Mouse (Mus musculus) neural tube, embryonic 14.5 days (tissue): ENCODE measurements around the gene Ctxn1. TPM values are rescaled to one million over a fixed set of nuclear protein-coding genes. Genes with fewer than 3 reads are reported as not detected.
A peak's percentile ranks its signal among the peaks of the same experiment; 100 is the strongest.

ENCODE experiments used
- ATAC-seq: fragments of 200-750 bp; cut with Nextera tagmentation; 2 replicates; pipeline ENCODE4 v1.8.0; 2017; ENCODE audit warnings: low read depth, mild to moderate bottlenecking, moderate TSS enrichment, moderate library complexity
- H3K27ac ChIP-seq: fragments of 300-500 bp; sonication (generic); 2 replicates; pipeline ENCODE4 v1.5.1; 2014; ENCODE audit warnings: low read depth, mild to moderate bottlenecking, control low read depth, low read length, moderate library complexity, mixed read lengths
- H3K27me3 ChIP-seq: fragments of 300-500 bp; sonication (generic); 2 replicates; pipeline ENCODE4 v1.6.1; 2014; ENCODE audit warnings: low read length; ENCODE audit not compliant: control insufficient read depth, insufficient read depth
- H3K36me3 ChIP-seq: fragments of 300-500 bp; sonication (generic); 2 replicates; pipeline ENCODE4 v1.6.1; 2014; ENCODE audit warnings: low read length, mixed read lengths; ENCODE audit not compliant: control insufficient read depth, insufficient read depth
- H3K4me1 ChIP-seq: fragments of 300-500 bp; sonication (generic); 2 replicates; pipeline ENCODE4 v1.6.1; 2014; ENCODE audit warnings: low read length; ENCODE audit not compliant: control insufficient read depth, insufficient read depth
- H3K4me2 ChIP-seq: fragments of 300-500 bp; sonication (generic); 2 replicates; pipeline ENCODE4 v1.6.1; 2014; ENCODE audit warnings: mild to moderate bottlenecking, low read depth, low read length, control low read depth
- H3K4me3 ChIP-seq: fragments of 300-500 bp; sonication (generic); 2 replicates; pipeline ENCODE4 v1.5.1; 2014; ENCODE audit warnings: low read depth, low read length, control low read depth, mixed read lengths
- H3K9ac ChIP-seq: fragments of 300-500 bp; sonication (generic); replicated peaks from 2 replicates; pipeline ENCODE4 v1.6.1; 2014; ENCODE audit warnings: low read depth, mild to moderate bottlenecking, control low read depth, low read length, mixed read lengths
- H3K9me3 ChIP-seq: fragments of 300-500 bp; sonication (generic); 2 replicates; pipeline ENCODE4 v1.6.1; 2016; ENCODE audit warnings: low read length; ENCODE audit not compliant: control insufficient read depth
- WGBS: fragments of 180-500 bp; shearing (Covaris S2); extraction: QIAGEN DNeasy Blood & Tissue Kit; methylation state at CpG from one replicate; pipeline ENCODE4 v1.1.7; 2014; 5-methylcytosine and 5-hydroxymethylcytosine counted together
- polyA plus RNA-seq: library from polyadenylated mRNA; unstranded; fragments of >200 nt; fragmentation: Nextera tagmentation; extraction: Ambion mirVana; gene quantifications from 2 replicates; pipeline ENCODE4 v1.2.1, GENCODE M21; 2014

The Ctxn1 gene
- polyA plus RNA-seq, 1 experiment from 2014 or later = 203 TPM

- Histone ChIP-seq H3K4me3 (peak overlapping the region; percentile 52), H3K9me3 (no peaks in the 10 kb centered on the region), H3K36me3 (peaks cover 13% of the 10 kb centered on the region), H3K27ac (peak overlapping the region; percentile 85), H3K4me1 (peaks cover 24% of the 10 kb centered on the region), H3K27me3 (no peaks in the 10 kb centered on the region), H3K9ac (peak overlapping the region; percentile 75), H3K4me2 (peak overlapping the region; percentile 91)
- peak; percentile 32; the same call in 1 of the 2 replicates for ATAC-seq
- WGBS = 14% methylated on average over 19 of the region's 19 CpGs
Observed at GRCm38 (mm10) chr8:4239193-4239890, 19.7 kb downstream of the Ctxn1 start.

- Histone ChIP-seq H3K9ac (peak within 1 kb of the TSS; percentile 75), H3K27me3 (no peaks in the 10 kb centered on the region), H3K36me3 (peaks cover 7% of the 10 kb centered on the region; the same call in 1 of the 2 replicates), H3K4me3 (peak within 1 kb of the TSS; percentile 52), H3K9me3 (no peaks in the 10 kb centered on the region), H3K4me2 (peak within 1 kb of the TSS; percentile 91), H3K27ac (peak within 1 kb of the TSS; percentile 91), H3K4me1 (peaks cover 24% of the 10 kb centered on the region)
- peak; percentile 93 for ATAC-seq
- under 1% methylated on average over 62 of the region's 71 CpGs for WGBS
Observed at GRCm38 (mm10) chr8:4238434-4239192, 20.5 kb downstream of the Ctxn1 start, which contains the start of the genes Map2k7 and Gm49320. Gene Map2k7 (plus strand): TSS chr8:4238740. Gene Gm49320 (plus strand): TSS chr8:4238865.

DNA sequence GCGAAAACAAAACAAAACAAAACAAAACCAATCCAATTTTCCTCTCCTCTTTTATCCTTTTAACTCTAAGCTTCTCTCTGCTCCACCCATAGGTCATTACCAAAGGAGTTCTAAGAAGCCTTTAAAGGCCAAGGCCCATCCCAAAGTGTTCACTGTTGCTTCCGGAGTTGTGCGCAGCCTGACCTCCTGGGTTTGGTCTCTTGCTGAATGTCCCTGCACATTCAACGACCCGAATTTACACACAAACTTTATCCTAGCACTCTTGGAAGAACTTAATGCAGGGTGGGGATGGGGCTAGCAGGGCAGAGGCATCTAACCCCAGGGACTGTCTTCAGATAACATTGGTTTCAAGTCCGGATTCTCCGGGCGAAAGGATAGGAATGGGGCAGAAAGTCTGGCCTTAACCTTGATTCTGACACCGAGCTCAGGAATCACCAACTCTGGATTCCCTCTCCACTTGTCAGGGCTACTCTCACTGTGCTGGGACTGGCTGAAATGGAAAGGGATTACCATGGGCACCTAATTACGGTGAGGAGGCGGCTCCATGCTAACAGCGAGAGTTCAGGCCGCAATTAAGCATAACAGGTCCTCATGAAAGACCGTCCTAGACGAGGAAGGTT lies 21.1 kb downstream of the Ctxn1 start:
- peaks cover 24% of the 10 kb centered on the region for H3K4me1 ChIP-seq
- H3K4me2 ChIP-seq = peak overlapping the region; percentile 65
- H3K9me3 ChIP-seq = no peaks in the 10 kb centered on the region
- no peak; the same call in 1 of the 2 replicates for ATAC-seq
- peak overlapping the region; percentile 91 for H3K27ac ChIP-seq
- H3K4me3 ChIP-seq = peak overlapping the region; percentile 52
- WGBS = 20% methylated on average over 15 of the region's 15 CpGs
- H3K36me3 ChIP-seq = peaks cover 3% of the 10 kb centered on the region; the same call in 1 of the 2 replicates
- no peaks in the 10 kb centered on the region for H3K27me3 ChIP-seq
- H3K9ac ChIP-seq = peak overlapping the region; percentile 54

DNA sequence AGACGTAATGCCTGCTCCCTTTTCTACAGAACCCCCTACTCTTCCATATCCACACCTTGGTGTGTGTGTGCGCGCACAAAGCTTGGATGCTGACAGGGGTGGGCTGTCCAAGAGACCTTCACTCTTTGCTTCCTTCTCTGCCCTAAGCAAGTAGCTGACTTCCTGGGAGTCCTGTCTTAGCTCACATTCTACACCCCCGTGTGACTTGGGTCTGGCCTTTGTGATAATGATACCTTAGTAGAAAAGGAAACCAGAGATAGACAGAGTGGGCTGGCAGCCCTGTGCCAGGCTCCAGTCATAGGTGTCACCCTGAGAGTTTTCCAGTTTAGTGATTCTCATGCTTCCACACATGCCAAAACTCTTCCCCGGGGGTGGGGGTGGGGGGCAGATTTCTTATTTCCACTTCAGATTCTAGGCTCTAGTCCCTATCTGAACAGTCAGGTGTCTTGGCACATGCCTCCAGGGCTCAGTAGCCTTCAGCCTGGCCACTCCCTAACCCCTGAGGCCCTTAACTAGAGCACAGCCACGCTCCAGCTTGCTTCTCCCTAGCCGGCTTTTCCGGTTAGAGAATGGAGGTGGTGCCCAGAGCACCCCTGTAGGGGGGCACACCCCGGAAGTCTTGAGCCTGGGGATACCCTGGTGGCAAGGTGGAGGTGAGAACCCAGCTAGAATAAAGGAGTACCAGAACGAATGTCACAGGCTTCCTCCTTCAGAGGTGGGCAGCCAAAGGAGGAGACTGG lies 28.3 kb downstream of the Ctxn1 start:
- H3K9me3 ChIP-seq = no peaks in the 10 kb centered on the region
- no peak overlapping the region for H3K4me2 ChIP-seq
- H3K27ac ChIP-seq = no peak overlapping the region
- no peak overlapping the region for H3K9ac ChIP-seq
- no peak for ATAC-seq
- H3K36me3 ChIP-seq = no peaks in the 10 kb centered on the region
- no peaks in the 10 kb centered on the region for H3K4me1 ChIP-seq
- WGBS = 60% methylated on average over 10 of the region's 10 CpGs
- 0 out of 2 replicates have a peak, but pooled peaks cover 2% of the 10 kb centered on the region for H3K27me3 ChIP-seq
- H3K4me3 ChIP-seq = no peak overlapping the region

DNA sequence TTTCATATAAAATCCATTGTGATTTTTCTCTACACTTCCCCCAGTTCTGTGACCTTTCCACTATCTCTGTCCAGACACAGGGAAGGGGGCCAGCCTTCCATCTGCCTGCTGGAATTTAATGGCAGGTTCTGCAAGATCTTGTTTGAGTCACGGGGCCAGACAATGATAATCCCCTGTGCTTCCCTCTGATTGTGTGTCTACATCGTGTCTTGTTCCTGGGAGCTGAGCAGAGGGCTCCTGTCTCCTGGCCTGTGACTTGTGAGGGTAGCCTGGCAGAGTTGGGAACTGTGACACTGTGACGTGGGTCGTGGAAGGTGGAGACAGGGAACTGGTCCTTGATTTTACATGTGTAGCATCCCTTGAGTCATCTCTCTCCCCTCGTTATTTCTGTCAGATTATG lies 29.3 kb downstream of the Ctxn1 start:
- Histone ChIP-seq H3K9ac (no peak overlapping the region), H3K27me3 (0 out of 2 replicates have a peak, but pooled peaks cover 2% of the 10 kb centered on the region), H3K4me2 (no peak overlapping the region), H3K36me3 (no peaks in the 10 kb centered on the region), H3K4me1 (no peaks in the 10 kb centered on the region), H3K4me3 (no peak overlapping the region), H3K9me3 (no peaks in the 10 kb centered on the region), H3K27ac (no peak overlapping the region)
- 72% methylated on average over 5 of the region's 5 CpGs for WGBS
- no peak for ATAC-seq

DNA sequence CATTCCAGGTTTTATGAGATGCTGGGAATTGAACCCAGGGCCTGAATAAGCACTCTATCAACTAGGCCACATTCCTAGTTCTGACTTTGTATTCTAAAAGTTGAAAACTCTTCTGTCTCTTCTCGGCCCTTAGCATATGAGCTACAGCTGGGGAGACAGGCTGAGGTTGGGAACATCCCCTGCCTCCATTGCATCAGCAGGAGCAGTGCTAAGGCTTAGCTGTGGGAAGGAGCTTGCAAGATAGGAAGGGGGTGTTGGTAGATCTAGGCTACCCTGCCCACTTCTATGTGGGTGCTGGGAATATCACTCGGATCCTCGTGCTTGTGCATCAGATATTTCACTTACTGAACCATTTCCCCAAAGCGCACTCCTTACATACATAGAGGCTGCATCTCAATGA lies 31.2 kb downstream of the Ctxn1 start:
- WGBS = 92% methylated on average over 4 of the region's 4 CpGs
- ATAC-seq = no peak
- 0 out of 2 replicates have a peak, but pooled peaks cover 2% of the 10 kb centered on the region for H3K27me3 ChIP-seq
- no peak overlapping the region for H3K4me2 ChIP-seq
- H3K9ac ChIP-seq = no peak overlapping the region
- no peak overlapping the region for H3K27ac ChIP-seq
- no peaks in the 10 kb centered on the region for H3K36me3 ChIP-seq
- no peaks in the 10 kb centered on the region for H3K9me3 ChIP-seq
- H3K4me1 ChIP-seq = no peaks in the 10 kb centered on the region
- no peak overlapping the region for H3K4me3 ChIP-seq

- H3K36me3 ChIP-seq = no peaks in the 10 kb centered on the region
- no peak; the same call in 1 of the 2 replicates for ATAC-seq
- H3K27ac ChIP-seq = no peak within 1 kb of the TSS
- WGBS = 5% methylated on average over 30 of the region's 33 CpGs
- no peaks in the 10 kb centered on the region for H3K4me1 ChIP-seq
- no peak within 1 kb of the TSS for H3K9ac ChIP-seq
- H3K4me3 ChIP-seq = no peak within 1 kb of the TSS
- no peaks in the 10 kb centered on the region for H3K9me3 ChIP-seq
- H3K4me2 ChIP-seq = peak within 1 kb of the TSS; percentile 9; the same call in 1 of the 2 replicates
- 0 out of 2 replicates have a peak, but pooled peaks cover 2% of the 10 kb centered on the region for H3K27me3 ChIP-seq
Observed at GRCm38 (mm10) chr8:4226739-4227347, 32.2 kb downstream of the Ctxn1 start, which contains the start of gene Lrrc8e. Gene Lrrc8e (plus strand): TSS chr8:4226827.

DNA sequence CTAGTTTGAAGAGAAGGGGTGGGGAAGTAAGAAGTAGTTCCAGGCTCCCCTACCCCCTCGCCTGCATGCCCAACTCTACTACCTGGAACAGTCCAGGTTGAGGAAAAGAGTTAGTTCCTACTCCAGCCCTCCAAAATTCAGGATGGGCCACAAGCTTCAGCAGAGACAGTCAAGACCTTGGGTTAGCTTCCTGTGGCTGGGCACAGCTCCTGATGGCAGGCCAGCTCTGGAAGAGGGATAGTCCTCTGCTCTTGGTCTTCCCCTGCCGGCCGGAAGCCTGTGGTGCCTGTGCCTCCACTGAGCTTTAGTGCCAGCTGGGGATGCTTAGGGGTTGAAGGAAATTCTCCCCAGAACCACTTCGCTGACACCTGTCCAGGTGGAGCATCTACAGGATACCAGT lies 32.8 kb downstream of the Ctxn1 start:
- H3K4me1 ChIP-seq = no peaks in the 10 kb centered on the region
- H3K9ac ChIP-seq = no peak overlapping the region
- no peak for ATAC-seq
- H3K27ac ChIP-seq = no peak overlapping the region
- 22% methylated on average over 4 of the region's 4 CpGs for WGBS
- no peak overlapping the region for H3K4me3 ChIP-seq
- peak overlapping the region; percentile 9; the same call in 1 of the 2 replicates for H3K4me2 ChIP-seq
- H3K27me3 ChIP-seq = 0 out of 2 replicates have a peak, but pooled peaks cover 2% of the 10 kb centered on the region
- H3K9me3 ChIP-seq = no peaks in the 10 kb centered on the region
- no peaks in the 10 kb centered on the region for H3K36me3 ChIP-seq
